ENCODE assay signal across 24 mouse cellular contexts in genomic region chr7:28966751-28967505, GRCm38 (mm10). TPM values are rescaled to one million over a fixed set of nuclear protein-coding genes. Genes with fewer than 3 reads are reported as not detected.
DNase-seq lines count a peak whose midpoint lies in the region; ATAC-seq lines count a peak whose summit lies in the region.
"Had no signal": no experiment of that assay in that cellular context is flagged by ENCODE, and none has a peak within 500 bp of the region (broad histone marks: within the 10 kb centered on the region; RNA-seq: fewer than 3 reads in every experiment).

No protein-coding gene starts in this region.

- no peak overlapping the region for H3K4me2 ChIP-seq in kidney, embryonic 16.5 days (replicated peaks; ENCODE audit: low read depth, low read length)
- H3K4me2 ChIP-seq: forebrain, embryonic 13.5 days; hindbrain, embryonic 15.5 days had no signal

- H3K4me3 ChIP-seq in heart, embryonic 10.5 days: no peak overlapping the region
- H3K4me3 ChIP-seq in kidney, embryonic 16.5 days (ENCODE audit: low read length): no peak overlapping the region
- H3K4me3 ChIP-seq: erythroblast, embryonic 14.5 days; forebrain, embryonic 13.5 days; hindbrain, embryonic 15.5 days; midbrain, embryonic 10.5 days had no signal

- peak overlapping the region; percentile 67; the same call in 1 of the 2 replicates for H3K27ac ChIP-seq in heart, embryonic 10.5 days
- no peak overlapping the region for H3K27ac ChIP-seq in kidney, embryonic 16.5 days (ENCODE audit: low read length)
- H3K27ac ChIP-seq: forebrain, embryonic 13.5 days; hindbrain, embryonic 15.5 days; liver, embryonic 14.5 days; macrophage; midbrain, embryonic 10.5 days had no signal

- no peak overlapping the region for H3K9ac ChIP-seq in kidney, embryonic 16.5 days (replicated peaks; ENCODE audit: low read length)
- H3K9ac ChIP-seq: forebrain, embryonic 13.5 days; hindbrain, embryonic 15.5 days; liver, embryonic 14.5 days had no signal

- no peaks in the 10 kb centered on the region for H3K27me3 ChIP-seq in heart, embryonic 10.5 days (ENCODE audit: insufficient read depth, poor library complexity, severe bottlenecking)
- H3K27me3 ChIP-seq in kidney, embryonic 16.5 days (ENCODE audit: insufficient read depth, low read length): no peaks in the 10 kb centered on the region
- H3K27me3 ChIP-seq: forebrain, embryonic 13.5 days; hindbrain, embryonic 15.5 days had no signal

- peaks cover 22% of the 10 kb centered on the region for H3K36me3 ChIP-seq in heart, embryonic 10.5 days
- peaks cover 13% of the 10 kb centered on the region for H3K36me3 ChIP-seq in kidney, embryonic 16.5 days (ENCODE audit: insufficient read depth, low read length)

- ATAC-seq in kidney, embryonic 16.5 days (ENCODE audit: low FRiP score, low TSS enrichment): no peak
- ATAC-seq: forebrain, embryonic 13.5 days; intestine, postnatal 0 days had no signal

- 61% methylated on average over 4 of the region's 4 CpGs for WGBS in heart, embryonic 10.5 days
- WGBS in kidney, embryonic 16.5 days: 60% methylated on average over 4 of the region's 4 CpGs

- H3K4me1 ChIP-seq in heart, embryonic 10.5 days: peaks cover 27% of the 10 kb centered on the region
- peaks cover 20% of the 10 kb centered on the region; the same call in 1 of the 2 replicates for H3K4me1 ChIP-seq in kidney, embryonic 16.5 days (ENCODE audit: insufficient read depth, low read length)
- H3K4me1 ChIP-seq: forebrain, embryonic 13.5 days had no signal

- H3K9me3 ChIP-seq in heart, embryonic 10.5 days: no peaks in the 10 kb centered on the region
- H3K9me3 ChIP-seq in kidney, embryonic 16.5 days (ENCODE audit: low read length): no peaks in the 10 kb centered on the region
- H3K9me3 ChIP-seq: forebrain, embryonic 13.5 days; hindbrain, embryonic 15.5 days; midbrain, embryonic 10.5 days had no signal

- no peak for DNase-seq in heart, embryonic 10.5 days (ENCODE audit: low spot score)
- no peak for DNase-seq in heart, adult 9 months (ENCODE audit: low spot score in 2 of 2)
- peak; percentile 12 for DNase-seq in kidney, adult 9 months
- DNase-seq in ES-CJ7 (ENCODE audit: low read depth, low spot score) (peak; percentile 92), ZHBTc4 (ENCODE audit: low read depth, low spot score) (peak; percentile 85)
- no peak for DNase-seq in lung, adult 18-20 months
- DNase-seq: cerebellum, adult 18-20 months; cerebellum, postnatal 36 days; gastrocnemius, postnatal 25 days; heart, postnatal 14 days; kidney, postnatal 14 days; layer of hippocampus, adult 9-11 months; right cerebral cortex, postnatal 14 days; spleen, adult 18-20 months; thymus, adult 18-20 months; thymus, postnatal 4 days had no signal

RNA-seq across cellular contexts. Expression of gene Actn4, which starts 4.8 kb away (rescaled TPM):
- polyA plus RNA-seq in heart, embryonic 10.5 days (2016; fragmentation: Nextera tagmentation; extraction: Ambion mirVana): 319 and 371 TPM in 2 replicates
- 360 and 374 TPM in 2 replicates for polyA plus RNA-seq in kidney, embryonic 16.5 days (2015; fragmentation: Nextera tagmentation; extraction: Ambion mirVana)

RNA-seq across cellular contexts. Expression of gene Eif3k, which starts 14.7 kb away (rescaled TPM):
- 289 and 329 TPM in 2 replicates for polyA plus RNA-seq in heart, embryonic 10.5 days (2016; fragmentation: Nextera tagmentation; extraction: Ambion mirVana)
- 406 and 407 TPM in 2 replicates for polyA plus RNA-seq in kidney, embryonic 16.5 days (2015; fragmentation: Nextera tagmentation; extraction: Ambion mirVana)

RNA-seq across cellular contexts. Expression of gene Map4k1, which starts 14.9 kb away (rescaled TPM):
- 9.9 and 14.3 TPM in 2 replicates for polyA plus RNA-seq in heart, embryonic 10.5 days (2016; fragmentation: Nextera tagmentation; extraction: Ambion mirVana)
- polyA plus RNA-seq in kidney, embryonic 16.5 days (2015; fragmentation: Nextera tagmentation; extraction: Ambion mirVana): 9.7 and 10.1 TPM in 2 replicates

Comparison
In these comparisons a context has a peak if more than half of its experiments do, and no peak if none do; other contexts are left out.
1. DNase-seq: peak in kidney, adult 9 months (single experiment), ES-CJ7 (single experiment) and ZHBTc4 (single experiment); none in heart, embryonic 10.5 days (single experiment), heart, adult 9 months (0 of 2) and lung, adult 18-20 months (0 of 2).